Mouse (Mus musculus) left cerebral cortex, adult 11 months (tissue): Measurements from ENCODE around the gene Chrna9.

Experiments used
- DNase-seq: peaks from one replicate; pipeline ENCODE4 v3.0.0; 2022; ENCODE audit warnings: low spot score

Gene Chrna9

DNA sequence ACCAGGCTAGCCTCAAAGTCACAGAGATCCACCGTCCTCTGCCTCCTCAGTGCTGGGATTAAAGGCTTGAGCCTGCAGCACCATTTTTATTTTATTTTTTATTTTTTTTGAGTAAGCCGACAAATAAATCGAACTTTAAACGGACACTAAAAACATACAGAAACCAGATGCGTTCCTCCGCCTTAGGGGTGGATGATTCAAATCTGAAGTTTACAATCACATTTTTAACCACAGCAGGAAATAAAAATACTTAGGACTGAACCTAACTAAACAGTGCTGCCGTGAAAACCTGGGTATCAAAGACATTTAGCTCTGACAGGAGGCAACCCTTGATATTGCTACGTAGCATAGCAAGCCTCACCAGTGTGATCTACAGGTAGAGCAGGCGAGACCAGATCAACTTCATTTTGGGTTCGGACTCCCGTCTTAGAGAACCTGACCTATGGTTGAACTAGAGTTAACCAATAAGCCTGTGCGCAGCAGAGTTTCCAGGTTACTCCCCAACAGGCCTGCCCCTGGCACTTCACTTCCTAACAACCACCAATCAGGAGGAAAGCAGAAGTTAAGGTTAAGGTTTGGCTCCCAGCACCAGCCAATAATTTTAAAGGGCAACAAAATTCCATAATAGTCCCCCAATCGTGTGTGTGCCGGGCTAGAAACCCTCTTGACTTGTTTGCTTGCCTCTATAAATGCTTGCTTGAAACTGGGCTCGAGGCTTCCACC is 73.7 kb downstream of the Chrna9 start:
- no peak for DNase-seq

- DNase-seq, result no peak
These were observed 79.3 kb downstream of the Chrna9 start for GRCm38 (mm10) chr5:66013999-66014398.

DNA sequence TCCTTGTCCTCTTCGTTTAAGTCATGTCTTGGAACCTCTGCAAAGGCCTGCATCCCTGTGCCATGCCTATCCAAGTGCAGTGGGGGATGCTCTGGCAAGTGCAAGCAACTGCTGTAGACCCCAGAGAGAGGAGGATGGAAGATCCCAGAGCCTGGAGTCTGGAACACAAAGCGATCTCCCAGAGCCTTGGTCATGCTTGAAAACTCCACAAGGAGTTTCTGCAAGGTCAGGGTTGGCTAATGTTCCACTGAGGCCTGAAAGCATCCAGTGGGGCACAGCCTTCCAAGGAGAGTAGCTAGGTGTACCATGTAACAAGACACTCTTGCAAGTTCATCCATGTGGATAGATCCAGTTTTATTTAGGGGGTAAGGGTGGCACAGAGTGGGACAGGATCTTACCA is 79.7 kb downstream of the Chrna9 start:
- no peak for DNase-seq

DNA sequence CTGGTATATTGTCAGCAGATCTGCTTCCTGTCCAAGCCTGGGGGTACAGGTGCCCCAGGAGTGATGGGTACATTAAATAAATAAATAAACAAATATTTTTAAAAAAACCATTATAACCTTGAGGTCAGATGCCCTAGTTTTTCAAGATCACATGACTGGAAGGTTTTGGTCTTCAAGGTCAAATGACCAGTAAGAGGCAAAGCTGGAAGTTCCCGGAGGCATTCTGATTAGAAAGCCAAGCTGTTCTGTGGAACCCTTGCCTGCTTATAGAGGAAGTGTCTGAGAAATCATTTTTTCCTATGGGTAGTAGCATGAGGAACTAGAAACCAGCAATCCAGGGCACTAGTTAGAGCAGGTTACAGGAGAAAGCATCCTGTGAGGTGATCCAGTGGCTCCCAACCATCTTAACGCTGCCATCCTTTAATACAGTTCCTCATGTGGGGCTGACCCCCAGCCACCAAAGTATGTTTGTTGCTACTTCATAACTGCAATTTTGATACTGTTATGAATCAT is 80.8 kb downstream of the Chrna9 start:
- DNase-seq, result no peak

- DNase-seq, result no peak
These were observed 92.1 kb downstream of the Chrna9 start for GRCm38 (mm10) chr5:66026796-66027195.
